Mouse (Mus musculus) stomach, embryonic 15.5 days (tissue): ENCODE data around the gene Mgat2. TPM values are rescaled to one million over a fixed set of nuclear protein-coding genes. Genes with fewer than 3 reads are reported as not detected.

Source experiments
- ATAC-seq: fragments of 200-750 bp; cut with Nextera tagmentation; 2 replicates; pipeline ENCODE4 v1.8.0; 2017; ENCODE audit warnings: low read depth, moderate number of reproducible peaks, moderate TSS enrichment; ENCODE audit not compliant: insufficient read depth, low FRiP score
- H3K27ac ChIP-seq: fragments of 300-500 bp; sonication (generic); 2 replicates; pipeline ENCODE4 v1.5.1; 2015; ENCODE audit warnings: mild to moderate bottlenecking, inconsistent platforms
- H3K27me3 ChIP-seq: fragments of 300-500 bp; sonication (generic); replicated peaks from 2 replicates; pipeline ENCODE4 v1.6.1; 2015; ENCODE audit warnings: inconsistent platforms
- H3K36me3 ChIP-seq: fragments of 300-500 bp; sonication (generic); 2 replicates; pipeline ENCODE4 v1.6.1; 2015; ENCODE audit warnings: inconsistent platforms
- H3K4me1 ChIP-seq: fragments of 300-500 bp; sonication (generic); 2 replicates; pipeline ENCODE4 v1.6.1; 2015; ENCODE audit warnings: inconsistent platforms
- H3K4me2 ChIP-seq: fragments of 300-500 bp; sonication (generic); 2 replicates; pipeline ENCODE4 v1.6.1; 2015; ENCODE audit warnings: mild to moderate bottlenecking, inconsistent platforms
- H3K4me3 ChIP-seq: fragments of 300-500 bp; sonication (generic); replicated peaks from 2 replicates; pipeline ENCODE4 v1.5.1; 2015; ENCODE audit warnings: inconsistent platforms
- H3K9ac ChIP-seq: fragments of 300-500 bp; sonication (generic); 2 replicates; pipeline ENCODE4 v1.6.1; 2015; ENCODE audit warnings: inconsistent platforms
- H3K9me3 ChIP-seq: fragments of 300-500 bp; sonication (generic); 2 replicates; pipeline ENCODE4 v1.6.1; 2016; ENCODE audit warnings: inconsistent platforms
- WGBS: fragments of 180-500 bp; shearing (Covaris S2); methylation state at CpG from one replicate; pipeline ENCODE4 v1.1.7; 2015; 5-methylcytosine and 5-hydroxymethylcytosine counted together
- microRNA-seq: library from miRNA; unstranded; fragments of <30 nt; microRNA quantifications from one replicate; pipeline ENCODE4, GENCODE M21; 2016
- polyA plus RNA-seq: library from polyadenylated mRNA; unstranded; fragments of >200 nt; fragmentation: Nextera tagmentation; extraction: Ambion mirVana; gene quantifications from 2 replicates; pipeline ENCODE4 v1.2.1, GENCODE M21; 2015

The Mgat2 gene
- polyA plus RNA-seq, 1 experiment from 2014 or later: 63.6 TPM

DNA sequence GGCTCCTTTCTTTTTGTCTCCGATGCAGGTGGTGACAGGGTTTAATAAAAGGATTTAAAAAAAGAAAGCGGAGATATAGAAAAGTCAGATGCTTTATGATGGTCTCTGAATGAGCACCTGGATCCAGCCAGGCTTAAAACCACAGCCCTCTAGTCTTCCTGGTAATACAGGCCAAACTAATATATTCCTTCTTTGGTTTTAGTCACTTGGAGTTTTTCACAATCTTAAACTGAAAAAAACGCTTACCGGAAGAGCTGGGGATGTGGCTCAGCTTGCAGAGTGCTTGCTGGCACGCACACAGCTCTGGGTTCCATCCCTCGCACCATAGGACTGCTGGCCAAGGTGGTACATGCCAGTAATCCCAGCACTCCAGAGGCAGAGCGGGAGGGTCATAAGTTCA is 32.6 kb downstream of the Mgat2 start:
- Histone ChIP-seq H3K9me3 (no peaks in the 10 kb centered on the region), H3K4me2 (no peak overlapping the region), H3K4me3 (no peak overlapping the region), H3K4me1 (no peaks in the 10 kb centered on the region), H3K27me3 (no peaks in the 10 kb centered on the region), H3K9ac (no peak overlapping the region), H3K36me3 (peaks cover 18% of the 10 kb centered on the region), H3K27ac (no peak overlapping the region)
- ATAC-seq: no peak
- WGBS: 95% methylated on average over 7 of the region's 7 CpGs

GRCm38 (mm10) chr12:69220613-69221277 is 36.8 kb downstream of the Mgat2 start:
- Histone ChIP-seq H3K4me2 (no peak overlapping the region), H3K27me3 (no peaks in the 10 kb centered on the region), H3K9ac (no peak overlapping the region), H3K4me3 (no peak overlapping the region), H3K4me1 (no peaks in the 10 kb centered on the region), H3K36me3 (peaks cover 4% of the 10 kb centered on the region; the same call in 1 of the 2 replicates), H3K27ac (no peak overlapping the region), H3K9me3 (no peaks in the 10 kb centered on the region)
- 90% methylated on average over 19 of the region's 19 CpGs for WGBS
- ATAC-seq: no peak

DNA sequence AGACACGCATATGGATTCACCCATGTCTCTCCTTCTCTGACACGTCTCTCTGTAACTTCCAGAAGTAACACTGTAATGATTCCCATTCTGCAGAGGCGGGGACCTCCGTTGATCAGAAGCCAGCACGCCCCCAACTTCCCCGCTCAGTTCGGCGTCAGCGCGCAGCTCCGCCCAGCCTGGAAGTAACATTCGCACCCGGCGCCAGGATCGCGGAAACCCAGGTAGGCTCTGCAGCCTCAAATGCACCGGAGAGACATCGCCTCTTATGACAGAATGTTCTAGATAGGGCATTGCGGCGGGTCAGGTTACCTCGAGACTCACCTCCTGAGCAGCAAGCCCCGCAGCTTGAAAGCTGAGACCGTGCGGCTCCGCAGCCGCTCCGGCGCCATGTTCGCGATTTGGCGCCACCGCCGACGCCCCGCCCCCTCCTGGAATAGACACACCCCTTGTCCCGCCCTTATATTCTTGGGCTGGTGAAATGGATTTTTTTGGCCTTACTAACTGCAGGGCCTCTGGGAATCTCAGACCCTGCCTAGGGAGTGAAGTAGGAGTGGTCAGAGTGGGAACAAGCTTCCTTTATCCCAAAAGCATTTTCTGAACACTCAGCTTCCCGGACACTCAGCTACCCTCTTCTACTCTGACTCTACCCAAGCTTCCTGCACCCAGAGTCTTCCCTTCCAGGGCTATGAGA is 44.0 kb downstream of the Mgat2 start, which contains the start of gene Pole2:
Gene Pole2, minus strand, starts transcription at position 420 of the 691 bp plus-strand sequence.
- ATAC-seq: peak; percentile 94
- Histone ChIP-seq H3K4me3 (peak within 1 kb of the TSS; percentile 78), H3K9me3 (no peaks in the 10 kb centered on the region), H3K4me1 (peaks cover 6% of the 10 kb centered on the region; the same call in 1 of the 2 replicates), H3K27me3 (no peaks in the 10 kb centered on the region), H3K9ac (peak within 1 kb of the TSS; percentile 49; the same call in 1 of the 2 replicates), H3K36me3 (no peaks in the 10 kb centered on the region), H3K27ac (peak within 1 kb of the TSS; percentile 94), H3K4me2 (peak within 1 kb of the TSS; percentile 54)
- WGBS: under 1% methylated on average over 37 of the region's 37 CpGs

- Histone ChIP-seq H3K9me3 (no peaks in the 10 kb centered on the region), H3K9ac (no peak overlapping the region), H3K4me3 (no peak overlapping the region), H3K27me3 (no peaks in the 10 kb centered on the region), H3K4me1 (peaks cover 6% of the 10 kb centered on the region; the same call in 1 of the 2 replicates), H3K27ac (no peak overlapping the region), H3K4me2 (no peak overlapping the region), H3K36me3 (no peaks in the 10 kb centered on the region)
- no peak for ATAC-seq
- WGBS: 66% methylated on average over 2 of the region's 2 CpGs
Measured at GRCm38 (mm10) chr12:69229251-69229650, 45.3 kb downstream of the Mgat2 start.

DNA sequence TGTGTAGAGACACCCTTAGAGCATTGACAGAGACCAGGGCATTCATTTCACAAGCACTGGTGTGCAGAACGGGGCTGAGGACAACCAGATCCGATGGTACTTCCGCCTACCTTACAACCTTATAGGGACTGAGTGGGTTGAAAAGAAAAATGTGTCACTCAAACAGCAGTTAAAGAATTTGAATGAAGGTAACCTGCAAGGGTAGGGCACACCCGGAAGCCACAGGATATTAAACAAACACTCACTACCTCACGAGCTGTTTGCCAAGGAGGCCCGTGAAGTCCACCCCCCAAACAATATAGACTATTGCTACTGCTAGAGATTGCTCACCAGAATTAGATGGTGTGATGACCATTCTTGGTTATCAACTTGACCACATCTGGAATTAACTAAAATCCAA is 51.8 kb downstream of the Mgat2 start:
- H3K36me3 ChIP-seq: no peaks in the 10 kb centered on the region
- no peak overlapping the region; the same call in 1 of the 2 replicates for H3K27ac ChIP-seq
- H3K9ac ChIP-seq: no peak overlapping the region
- no peaks in the 10 kb centered on the region for H3K4me1 ChIP-seq
- WGBS: 78% methylated on average over 6 of the region's 6 CpGs
- H3K4me2 ChIP-seq: no peak overlapping the region
- peak; percentile 75 for ATAC-seq
- no peaks in the 10 kb centered on the region for H3K9me3 ChIP-seq
- H3K4me3 ChIP-seq: no peak overlapping the region
- H3K27me3 ChIP-seq: no peaks in the 10 kb centered on the region

Small RNA genes lying within 50 kb of the gene (microRNA-seq; reads per million reads assigned to microRNA genes)
- gene Gm47287 (not detected), gene Gm47295 (not detected)

Other genes starting within 250 kb of the Mgat2 start
- 1,494 and 1,720 TPM in 2 replicates for gene Rps29, start 25.0 kb upstream of the Mgat2 start, polyA plus RNA-seq
- gene Lrr1, start 15.3 kb upstream of the Mgat2 start, polyA plus RNA-seq: 19.3 and 19.9 TPM in 2 replicates
- 720 and 730 TPM in 2 replicates for gene Rpl36al, start 74 bp upstream of the Mgat2 start, polyA plus RNA-seq
- gene Gm49383, start 12.9 kb downstream of the Mgat2 start, polyA plus RNA-seq: 26.4 and 28.3 TPM in 2 replicates
- gene Dnaaf2, start 14.3 kb downstream of the Mgat2 start, polyA plus RNA-seq: 9.9 and 10.0 TPM in 2 replicates
- gene Gm49384, start 20.1 kb downstream of the Mgat2 start, polyA plus RNA-seq: 21.5 and 25.9 TPM in 2 replicates
- gene Pole2, start 44.0 kb downstream of the Mgat2 start, polyA plus RNA-seq: 24.3 and 27.1 TPM in 2 replicates
- gene Klhdc1, start 57.0 kb downstream of the Mgat2 start, polyA plus RNA-seq: 9.0 and 9.2 TPM in 2 replicates
- gene Klhdc2, start 112.5 kb downstream of the Mgat2 start, polyA plus RNA-seq: 110 and 119 TPM in 2 replicates
- gene Nemf, start 173.0 kb downstream of the Mgat2 start, polyA plus RNA-seq: 90.4 and 92.1 TPM in 2 replicates
- gene Arf6, start 188.0 kb downstream of the Mgat2 start, polyA plus RNA-seq: 59.4 and 63.7 TPM in 2 replicates
- 2.3 TPM in 2 replicates for gene Gm9887, start 188.3 kb downstream of the Mgat2 start, polyA plus RNA-seq